Mouse (Mus musculus) G1E (cell line): ENCODE measurements at regions not wholly inside any gene's neighbourhood (a gene's known extent, or its start where the extent isn't known, plus 50 kb on each side); places are given as distances from the start of the nearest gene placed in this dataset.

Experiments
- ATAC-seq: 2 replicates; pipeline ENCODE4 v1.8.0; 2016; ENCODE audit warnings: mild to moderate bottlenecking; ENCODE audit not compliant: insufficient number of reproducible peaks, poor library complexity, low FRiP score, severe bottlenecking; ENCODE audit errors: extremely low read depth
- DNase-seq: peaks from one replicate; pipeline ENCODE4 v3.0.0; 2012; ENCODE audit warnings: low spot score
- H3K27me3 ChIP-seq: 2 replicates; pipeline ENCODE4 v1.6.1; 2012; ENCODE audit warnings: mild to moderate bottlenecking, low read length, inconsistent platforms; ENCODE audit not compliant: insufficient read depth
- H3K36me3 ChIP-seq: replicated peaks from 2 replicates; pipeline ENCODE3; 2012; ENCODE audit warnings: mild to moderate bottlenecking, inconsistent platforms
- H3K4me1 ChIP-seq: 2 replicates; pipeline ENCODE4 v1.6.1; 2012; ENCODE audit warnings: low read depth, low read length, inconsistent platforms, mixed read lengths; ENCODE audit not compliant: insufficient read depth
- H3K4me3 ChIP-seq: 2 replicates; pipeline ENCODE4 v1.5.1; 2012; ENCODE audit warnings: low read depth, mild to moderate bottlenecking, inconsistent platforms, low read length, moderate library complexity, mixed read lengths
- H3K9me3 ChIP-seq: replicated peaks from 2 replicates; pipeline ENCODE4 v1.6.1; 2012; ENCODE audit warnings: inconsistent platforms
- CTCF ChIP-seq: IDR thresholded peaks from 2 replicates; pipeline ENCODE4 v1.5.1; 2012; ENCODE audit warnings: low read depth, low read length, inconsistent platforms, mixed read lengths
- GATA1 ChIP-seq: IDR thresholded peaks from 2 replicates; pipeline ENCODE4 v1.6.1; 2012; ENCODE audit warnings: borderline replicate concordance, low read length, inconsistent platforms, mixed read lengths
- GATA2 ChIP-seq: IDR thresholded peaks from 2 replicates; pipeline ENCODE4 v1.6.1; 2012; ENCODE audit warnings: low read depth, low read length, inconsistent platforms, borderline replicate concordance
- POLR2AphosphoS5 ChIP-seq: IDR thresholded peaks from 2 replicates; pipeline ENCODE4 v1.6.1; 2012; ENCODE audit warnings: low read depth, low read length, inconsistent platforms; ENCODE audit not compliant: insufficient replicate concordance
- TAL1 ChIP-seq: conservative IDR thresholded peaks from 2 replicates; pipeline ENCODE4 v1.6.1; 2012; ENCODE audit warnings: low read depth, low read length, inconsistent platforms, mixed read lengths

GRCm38 (mm10) chr1:166794622-166795244 is 113.1 kb upstream of the Fmo9 start:
- Histone ChIP-seq H3K27me3 (no peaks in the 10 kb centered on the region), H3K9me3 (peaks cover 35% of the 10 kb centered on the region), H3K4me1 (no peaks in the 10 kb centered on the region), H3K36me3 (no peaks in the 10 kb centered on the region), H3K4me3 (no peak overlapping the region)
- no peak for TF ChIP-seq GATA1
- no peak for TF ChIP-seq CTCF
- no peak for TF ChIP-seq GATA2
- TF ChIP-seq TAL1, result no peak
- no peak for DNase-seq
- ATAC-seq, result no peak

- TF ChIP-seq POLR2AphosphoS5 (no peak), CTCF (no peak), TAL1 (no peak), GATA2 (no peak), GATA1 (no peak)
- H3K4me1 ChIP-seq, result no peaks in the 10 kb centered on the region
- ATAC-seq (no peak), DNase-seq (no peak)
- H3K9me3 ChIP-seq, result peaks cover 37% of the 10 kb centered on the region
- H3K27me3 ChIP-seq, result no peaks in the 10 kb centered on the region
- H3K4me3 ChIP-seq, result no peak overlapping the region
- no peaks in the 10 kb centered on the region for H3K36me3 ChIP-seq
Measured at GRCm38 (mm10) chr1:166795613-166796012, 114.0 kb upstream of the Fmo9 start.

GRCm38 (mm10) chr1:166796362-166796925 is 114.8 kb upstream of the Fmo9 start:
- no peaks in the 10 kb centered on the region for H3K4me1 ChIP-seq
- H3K27me3 ChIP-seq, result no peaks in the 10 kb centered on the region
- H3K9me3 ChIP-seq, result peaks cover 45% of the 10 kb centered on the region
- DNase-seq (no peak), ATAC-seq (no peak)
- H3K4me3 ChIP-seq, result no peak overlapping the region
- no peaks in the 10 kb centered on the region for H3K36me3 ChIP-seq
- TF ChIP-seq TAL1, result no peak
- no peak for TF ChIP-seq GATA1

GRCm38 (mm10) chr1:166796931-166797330 is 115.3 kb upstream of the Fmo9 start:
- Histone ChIP-seq H3K4me1 (no peaks in the 10 kb centered on the region), H3K36me3 (no peaks in the 10 kb centered on the region), H3K27me3 (no peaks in the 10 kb centered on the region), H3K9me3 (peaks cover 48% of the 10 kb centered on the region), H3K4me3 (no peak overlapping the region)
- no peak for ATAC-seq
- TF ChIP-seq CTCF (no peak), TAL1 (no peak), POLR2AphosphoS5 (no peak), GATA2 (no peak), GATA1 (no peak)
- no peak for DNase-seq

- Histone ChIP-seq H3K4me1 (no peaks in the 10 kb centered on the region), H3K4me3 (no peak overlapping the region), H3K36me3 (no peaks in the 10 kb centered on the region), H3K27me3 (no peaks in the 10 kb centered on the region), H3K9me3 (peaks cover 40% of the 10 kb centered on the region)
- DNase-seq (no peak), ATAC-seq (no peak)
- no peak for TF ChIP-seq CTCF
- no peak for TF ChIP-seq TAL1
- no peak for TF ChIP-seq GATA1
- no peak for TF ChIP-seq GATA2
- no peak for TF ChIP-seq POLR2AphosphoS5
Measured at GRCm38 (mm10) chr1:166800953-166801603, 119.4 kb upstream of the Fmo9 start.

GRCm38 (mm10) chr1:166801929-166802328 is 120.3 kb upstream of the Fmo9 start:
- ATAC-seq, result no peak
- no peaks in the 10 kb centered on the region for H3K4me1 ChIP-seq
- no peaks in the 10 kb centered on the region for H3K27me3 ChIP-seq
- TF ChIP-seq GATA2, result no peak
- TF ChIP-seq POLR2AphosphoS5, result no peak
- no peak for TF ChIP-seq GATA1
- no peak for TF ChIP-seq TAL1
- TF ChIP-seq CTCF, result no peak
- H3K36me3 ChIP-seq, result no peaks in the 10 kb centered on the region
- no peak overlapping the region for H3K4me3 ChIP-seq
- DNase-seq, result no peak
- peaks cover 39% of the 10 kb centered on the region for H3K9me3 ChIP-seq
